Mouse (Mus musculus): ENCODE results near the gene Erfe.
A peak's percentile ranks its signal among the peaks of the same experiment; 100 is the strongest.

Erfe gene

GRCm38 (mm10) chr1:91373414-91373835 lies 7.2 kb downstream of the Erfe start:
- no peak for DNase-seq (ENCODE audit: low spot score)

- peak; percentile 58 for DNase-seq (ENCODE audit: low spot score)
Observed at GRCm38 (mm10) chr1:91380453-91381090, 14.3 kb downstream of the Erfe start.

GRCm38 (mm10) chr1:91381091-91381471 lies 14.9 kb downstream of the Erfe start:
- DNase-seq (ENCODE audit: low spot score) = no peak

DNA sequence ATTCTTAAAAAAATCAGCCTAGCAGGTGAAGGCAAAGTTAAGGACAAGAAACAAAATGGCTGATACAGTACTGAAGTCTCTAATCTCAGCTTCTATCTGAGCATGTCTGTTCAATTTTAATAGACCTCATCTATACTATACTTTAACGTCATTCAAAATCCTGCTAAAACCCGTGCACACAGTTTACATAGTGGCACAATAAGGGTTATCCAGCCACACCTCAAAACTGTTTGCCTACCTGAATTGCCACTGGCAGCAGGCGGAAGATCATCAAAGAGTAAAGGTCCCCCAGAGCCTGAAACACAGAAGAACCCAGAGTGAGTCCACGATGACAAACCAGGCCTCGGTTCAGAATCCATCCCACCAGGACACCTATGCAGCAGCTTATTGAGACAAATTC lies 24.1 kb downstream of the Erfe start:
- no peak for DNase-seq (ENCODE audit: low spot score)

- no peak for DNase-seq (ENCODE audit: low spot score)
Observed at GRCm38 (mm10) chr1:91397927-91398259, 31.7 kb downstream of the Erfe start.

DNA sequence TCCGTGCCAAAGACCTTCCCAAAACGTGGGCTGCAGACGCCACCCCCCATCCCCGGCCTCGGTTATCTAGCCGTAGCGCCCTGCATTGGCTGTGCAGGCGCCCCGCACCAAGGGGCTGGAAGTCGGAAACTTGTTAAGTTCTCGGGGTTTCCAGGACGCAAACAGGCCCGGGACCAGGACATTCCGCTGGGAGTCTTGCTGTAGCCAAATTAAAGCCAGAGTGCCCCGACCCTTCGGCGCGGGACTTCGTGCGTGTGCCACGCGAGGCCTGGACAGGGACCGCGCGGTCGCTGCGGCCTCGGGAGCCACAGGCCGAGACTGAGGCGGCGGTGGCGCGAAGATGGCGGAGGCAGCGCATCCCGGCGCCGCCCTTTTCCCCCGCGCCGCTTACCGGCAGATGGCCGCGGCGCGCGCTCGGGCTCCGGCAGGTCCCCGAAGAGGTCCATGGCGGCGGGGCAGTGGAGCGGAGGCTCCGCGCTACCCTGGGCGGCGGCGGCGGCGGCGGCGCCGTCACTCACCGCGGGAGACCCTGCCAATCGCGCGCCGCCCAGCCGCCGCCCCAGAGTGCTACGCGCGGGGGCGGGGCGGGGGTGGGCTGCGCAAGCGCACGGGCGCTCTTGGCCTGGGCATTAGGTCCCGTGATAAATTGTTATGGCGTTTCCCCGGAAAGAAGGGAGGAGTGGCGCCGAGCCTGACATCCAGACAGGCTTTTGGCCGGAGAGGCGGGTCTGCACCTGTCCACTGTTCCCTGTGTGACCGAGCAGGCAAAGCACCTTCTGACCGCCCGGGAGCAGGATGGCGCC lies 32.2 kb downstream of the Erfe start, which contains the start of gene Ilkap:
Gene Ilkap, minus strand, starts transcription at position 556 of the 803 bp plus-strand sequence.
- peak; percentile 79 for DNase-seq (ENCODE audit: low spot score)

GRCm38 (mm10) chr1:91404976-91405375 lies 38.7 kb downstream of the Erfe start:
- no peak for DNase-seq (ENCODE audit: low spot score)

DNA sequence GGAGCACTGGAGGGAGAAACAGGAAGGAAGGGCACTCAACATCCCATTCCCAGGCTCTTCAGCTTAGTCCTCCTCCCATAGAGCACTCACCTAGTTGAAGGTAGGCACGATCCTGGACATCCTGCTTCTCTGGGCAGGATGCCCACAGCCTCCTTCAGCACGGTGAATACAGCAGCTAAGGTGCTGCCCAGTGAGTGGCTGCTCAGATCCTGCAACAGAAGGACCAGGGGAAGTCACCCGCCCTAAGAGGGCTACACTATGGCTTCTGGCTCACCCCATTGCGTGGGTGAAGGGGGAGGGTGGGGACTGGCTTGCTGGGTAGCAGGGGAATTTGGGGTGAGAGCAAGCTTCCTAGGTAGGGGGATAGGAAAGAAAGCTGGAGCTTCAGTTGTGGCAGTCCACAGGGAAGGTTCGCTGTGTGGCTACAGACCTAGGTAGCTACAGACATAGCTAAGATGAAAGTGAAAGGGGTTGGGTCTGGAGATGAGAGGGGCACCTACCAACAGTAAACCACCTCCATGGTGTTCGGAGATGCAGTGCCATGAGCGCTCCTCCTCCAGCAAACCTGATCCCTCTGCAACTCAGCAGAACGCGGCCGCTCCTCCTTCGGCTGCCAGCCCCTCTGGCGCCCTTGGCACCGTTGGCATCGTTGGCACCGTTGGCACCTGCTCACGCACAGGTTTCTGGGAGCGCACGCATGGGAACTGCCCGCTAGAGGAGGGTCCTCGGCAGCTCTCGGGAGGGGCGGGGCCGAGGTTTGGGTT lies 39.4 kb downstream of the Erfe start:
- DNase-seq (ENCODE audit: low spot score) = peak; percentile 19

DNA sequence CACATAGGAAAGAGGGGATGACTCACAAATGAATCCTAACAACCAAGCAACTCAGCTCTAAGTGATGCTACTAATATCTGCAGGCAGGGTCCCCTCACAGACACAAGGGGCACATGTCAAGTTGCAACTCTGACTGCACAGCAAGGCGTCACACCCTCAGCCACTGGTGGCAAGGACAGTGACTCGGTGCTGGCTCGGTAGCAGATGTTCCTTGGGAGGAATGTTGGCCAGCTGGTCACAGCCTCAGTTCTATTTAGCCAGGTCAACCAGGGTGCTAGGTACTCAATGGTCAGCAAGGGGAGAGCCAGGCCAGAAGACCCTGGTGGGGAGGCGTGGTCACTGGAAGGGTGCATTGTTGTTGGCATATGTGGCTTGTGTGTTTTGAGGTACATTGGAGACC lies 41.6 kb downstream of the Erfe start:
- DNase-seq (ENCODE audit: low spot score) = no peak

- no peak for DNase-seq (ENCODE audit: low spot score)
Observed at GRCm38 (mm10) chr1:91411631-91412285, 45.5 kb downstream of the Erfe start.

GRCm38 (mm10) chr1:91412286-91413029 lies 46.2 kb downstream of the Erfe start:
- DNase-seq (ENCODE audit: low spot score) = peak; percentile 2

- peak; percentile 92 for DNase-seq (ENCODE audit: low spot score)
Observed at GRCm38 (mm10) chr1:91413030-91413506, 46.8 kb downstream of the Erfe start.

DNA sequence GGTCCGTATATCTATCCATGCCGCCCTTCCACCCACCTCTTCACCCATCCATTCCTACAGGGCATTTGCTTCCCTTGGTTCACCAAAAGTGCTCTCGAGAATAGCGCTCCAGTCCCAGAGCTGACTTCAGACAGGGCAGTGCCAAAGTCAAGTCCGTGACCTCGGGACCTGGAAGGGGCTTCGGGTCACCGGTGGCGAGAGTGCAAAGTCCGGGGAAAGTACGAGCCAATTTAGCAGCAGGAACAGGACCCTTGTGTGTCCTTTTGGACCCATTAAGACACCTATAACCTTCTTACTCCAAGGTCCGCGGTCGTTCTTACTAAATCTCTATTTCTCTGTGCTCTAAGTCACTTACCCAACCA lies 47.3 kb downstream of the Erfe start:
- DNase-seq (ENCODE audit: low spot score) = peak; percentile 6

GRCm38 (mm10) chr1:91413898-91414594 lies 47.8 kb downstream of the Erfe start, which contains the start of gene Hes6:
Gene Hes6, minus strand, starts transcription at chr1:91414038.
- peak; percentile 10 for DNase-seq (ENCODE audit: low spot score)

- DNase-seq (ENCODE audit: low spot score) = no peak
Observed at GRCm38 (mm10) chr1:91414903-91415302, 48.7 kb downstream of the Erfe start.

GRCm38 (mm10) chr1:91415311-91415710 lies 49.1 kb downstream of the Erfe start:
- DNase-seq (ENCODE audit: low spot score) = no peak

- no peak for DNase-seq (ENCODE audit: low spot score)
Observed at GRCm38 (mm10) chr1:91417991-91418390, 51.8 kb downstream of the Erfe start.

DNA sequence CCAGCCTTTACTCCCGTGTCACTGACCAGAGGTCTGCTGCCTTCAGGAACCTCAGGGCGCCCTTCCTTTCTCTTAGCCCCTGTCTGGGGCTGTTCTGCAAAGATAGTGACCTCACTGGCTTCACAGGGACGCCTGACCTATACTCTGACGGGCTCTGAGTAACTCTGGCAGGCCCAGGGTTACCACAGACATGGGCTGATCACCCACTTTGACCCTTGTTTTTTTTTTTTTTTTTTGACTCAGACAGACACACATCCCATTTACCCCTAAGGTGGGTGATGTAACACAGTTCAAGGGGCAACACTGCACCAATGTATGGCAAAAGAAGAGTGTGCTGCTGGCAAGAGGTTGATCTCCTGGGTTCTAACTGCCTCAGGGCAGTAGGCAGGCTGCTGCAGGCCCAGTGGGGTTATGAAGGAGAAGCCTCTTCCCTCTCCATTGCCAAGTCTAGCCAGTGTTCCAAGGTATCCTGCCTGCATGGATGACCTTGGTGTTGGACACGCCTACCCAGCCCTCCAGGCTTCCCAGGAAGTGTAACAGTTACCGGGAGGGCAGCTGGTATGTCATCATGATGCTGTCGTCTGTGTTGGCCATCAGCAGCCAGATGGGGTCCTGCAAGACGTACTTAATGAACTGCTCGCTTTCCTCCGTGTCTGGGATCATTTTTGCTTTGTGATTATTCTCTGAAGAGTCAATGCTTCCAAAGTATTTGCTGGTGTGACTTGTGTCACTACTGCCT lies 53.8 kb downstream of the Erfe start:
- DNase-seq (ENCODE audit: low spot score) = no peak

DNA sequence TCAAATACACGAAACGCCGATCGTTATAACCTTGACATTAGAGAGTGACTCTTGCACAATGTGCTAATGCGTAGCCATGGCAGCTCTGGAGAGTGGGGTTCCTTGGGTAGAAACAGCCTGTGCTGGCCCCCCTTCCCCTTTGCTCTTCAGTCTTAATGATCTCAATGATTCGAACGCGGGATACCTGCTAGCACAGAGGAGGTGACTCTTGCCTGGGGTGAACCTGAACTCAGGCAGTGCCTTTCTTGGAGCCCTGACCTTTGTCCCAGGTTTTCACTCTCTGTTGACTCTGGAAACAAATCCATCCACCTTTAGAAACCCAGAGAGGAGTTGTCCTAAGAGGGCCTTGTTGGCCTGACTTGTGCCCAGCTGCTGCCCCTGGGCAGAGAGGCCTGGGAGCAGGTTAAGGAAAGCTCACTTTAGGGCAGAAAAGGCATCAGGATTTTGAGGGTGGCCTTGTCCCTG lies 54.4 kb downstream of the Erfe start:
- DNase-seq (ENCODE audit: low spot score) = no peak

Measured in T-cell, adult 2 months (primary cell).